Mouse (Mus musculus) heart, postnatal 0 days (tissue): ENCODE results near the gene Mylk.

ENCODE experiments used
- CTCF ChIP-seq: IDR thresholded peaks from 2 replicates; pipeline ENCODE4 v1.5.1; 2016; ENCODE audit warnings: antibody characterized with exemption, control low read depth, low read depth
- EP300 ChIP-seq: IDR thresholded peaks from 2 replicates; pipeline ENCODE4 v1.6.1; 2016; ENCODE audit warnings: antibody characterized with exemption, low read depth

- TF ChIP-seq CTCF (no peak), EP300 (no peak)
Measured at GRCm38 (mm10) chr16:34855751-34856150, 110.7 kb downstream of the Mylk start.
